Comparison of ENCODE assay signal across 24 mouse cellular contexts in the genomic region with DNA sequence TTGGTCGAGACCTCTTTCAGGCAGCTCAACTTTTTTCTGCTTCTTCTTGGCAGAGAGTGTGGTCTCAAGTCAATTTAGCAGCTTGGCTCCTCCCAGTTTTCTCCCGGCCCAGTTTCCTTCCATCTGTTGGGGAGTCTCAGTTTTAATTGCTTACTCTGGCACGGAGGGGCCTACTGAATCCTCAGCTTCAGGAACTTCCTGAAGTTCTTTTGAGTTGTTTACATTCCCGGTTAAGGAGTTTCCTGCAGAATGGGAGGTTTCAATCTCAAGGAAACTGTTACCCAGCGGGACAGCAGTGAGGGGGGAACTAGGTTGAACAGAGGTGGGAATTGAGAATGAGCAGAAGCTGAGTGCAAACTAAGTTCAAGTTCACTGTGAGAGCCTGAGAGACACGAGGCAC. TPM values are rescaled to one million over a fixed set of nuclear protein-coding genes. Genes with fewer than 3 reads are reported as not detected.
DNase-seq lines count a peak whose midpoint lies in the region; ATAC-seq and TF ChIP-seq lines count a peak whose summit lies in the region.
"Had no signal": no experiment of that assay in that cellular context is flagged by ENCODE, and none has a peak within 500 bp of the region (broad histone marks: within the 10 kb centered on the region; RNA-seq: fewer than 3 reads in every experiment).

No protein-coding gene starts in this region.

- peak overlapping the region; percentile 25; the same call in 1 of the 2 replicates for H3K27ac ChIP-seq in lung, embryonic 14.5 days (ENCODE audit: low read depth)
- peak overlapping the region; percentile 60 for H3K27ac ChIP-seq in lung, embryonic 16.5 days (ENCODE audit: low read length)
- H3K27ac ChIP-seq: embryonic facial prominence, embryonic 10.5 days; embryonic facial prominence, embryonic 12.5 days; forebrain, embryonic 15.5 days had no signal

- peak; percentile 53 for DNase-seq in lung, embryonic 14.5 days
- no peak for DNase-seq in lung, postnatal 25 days (ENCODE audit: low spot score)
- no peak for DNase-seq in lung, adult 18-20 months
- DNase-seq in R1 (ENCODE audit: low read depth, low spot score) = peak; percentile 60
- DNase-seq in brain, embryonic 14.5 days (ENCODE audit: low read depth) = peak; percentile 42
- DNase-seq in cerebellum, postnatal 36 days = no peak
- DNase-seq: adrenal gland, adult 8-10 months; adrenal gland, postnatal 14 days; adrenal gland, postnatal 36 days; cerebellum, adult 11 months; cerebellum, adult 18-20 months; cerebellum, adult 8-10 months; cerebellum, adult 9-11 months; cerebellum, postnatal 14 days; forebrain, postnatal 0 days had no signal

- no peak for TF ChIP-seq POLR2A in brain, embryonic 14.5 days (IDR thresholded peaks at IDR 0.05; ENCODE audit: borderline replicate concordance, extremely low read depth, insufficient read depth, insufficient read length, poor library complexity, severe bottlenecking)

- no peaks in the 10 kb centered on the region for H3K9me3 ChIP-seq in lung, embryonic 14.5 days (ENCODE audit: low read depth, low read length)
- H3K9me3 ChIP-seq in lung, embryonic 16.5 days (ENCODE audit: control insufficient read depth, low read length) = peaks cover 7% of the 10 kb centered on the region
- H3K9me3 ChIP-seq: embryonic facial prominence, embryonic 10.5 days; embryonic facial prominence, embryonic 12.5 days; forebrain, embryonic 15.5 days had no signal

- no peak overlapping the region for H3K4me3 ChIP-seq in lung, embryonic 14.5 days (ENCODE audit: low read depth, low read length)
- no peak overlapping the region for H3K4me3 ChIP-seq in lung, embryonic 16.5 days (ENCODE audit: low read length)
- H3K4me3 ChIP-seq: embryonic facial prominence, embryonic 10.5 days; embryonic facial prominence, embryonic 12.5 days; forebrain, embryonic 15.5 days had no signal

- TF ChIP-seq CTCF in lung, embryonic 14.5 days (IDR thresholded peaks at IDR 0.05; ENCODE audit: low read depth) = no peak
- TF ChIP-seq CTCF in brain, embryonic 14.5 days (IDR thresholded peaks at IDR 0.05; ENCODE audit: borderline replicate concordance, extremely low read depth, insufficient read depth, insufficient read length) = no peak

- 50% methylated on average over 6 of the region's 6 CpGs for whole genome bisulfite sequencing in lung, embryonic 14.5 days
- 25% methylated on average over 6 of the region's 6 CpGs for WGBS in lung, embryonic 16.5 days

- H3K4me2 ChIP-seq in lung, embryonic 14.5 days = no peak overlapping the region
- no peak overlapping the region for H3K4me2 ChIP-seq in lung, embryonic 16.5 days (ENCODE audit: low read depth, low read length)
- H3K4me2 ChIP-seq: embryonic facial prominence, embryonic 12.5 days; forebrain, embryonic 15.5 days had no signal

- no peaks in the 10 kb centered on the region for H3K27me3 ChIP-seq in lung, embryonic 14.5 days (ENCODE audit: insufficient read depth, low read length)
- H3K27me3 ChIP-seq in lung, embryonic 16.5 days (ENCODE audit: control insufficient read depth, insufficient read depth, low read depth, low read length) = no peaks in the 10 kb centered on the region
- H3K27me3 ChIP-seq: embryonic facial prominence, embryonic 12.5 days; forebrain, embryonic 15.5 days had no signal

- H3K9ac ChIP-seq in lung, embryonic 14.5 days = no peak overlapping the region
- no peak overlapping the region for H3K9ac ChIP-seq in lung, embryonic 16.5 days (ENCODE audit: low read length)
- H3K9ac ChIP-seq: embryonic facial prominence, embryonic 12.5 days; forebrain, embryonic 15.5 days; forebrain, postnatal 0 days had no signal

- no peaks in the 10 kb centered on the region for H3K4me1 ChIP-seq in lung, embryonic 14.5 days (ENCODE audit: insufficient read depth)
- no peaks in the 10 kb centered on the region for H3K4me1 ChIP-seq in lung, embryonic 16.5 days (replicated peaks; ENCODE audit: control insufficient read depth, insufficient read depth, low read length)
- H3K4me1 ChIP-seq: embryonic facial prominence, embryonic 10.5 days; embryonic facial prominence, embryonic 12.5 days; forebrain, embryonic 15.5 days had no signal

- no peaks in the 10 kb centered on the region for H3K36me3 ChIP-seq in lung, embryonic 14.5 days (ENCODE audit: insufficient read depth)
- H3K36me3 ChIP-seq in lung, embryonic 16.5 days (ENCODE audit: control insufficient read depth, insufficient read depth, low read length) = no peaks in the 10 kb centered on the region
- H3K36me3 ChIP-seq: embryonic facial prominence, embryonic 10.5 days; embryonic facial prominence, embryonic 12.5 days; forebrain, embryonic 15.5 days had no signal

- 0 out of 2 replicates have a peak, but pooled peaks have one; percentile 32 for ATAC-seq in lung, embryonic 14.5 days (ENCODE audit: insufficient read depth)
- peak; percentile 32; the same call in 1 of the 2 replicates for ATAC-seq in lung, embryonic 16.5 days (ENCODE audit: low read depth)
- ATAC-seq: activated CD4-positive, CD25-positive, alpha-beta regulatory T cell, adult 4 months; forebrain, embryonic 15.5 days; forebrain, postnatal 0 days had no signal

RNA-seq across cellular contexts. Expression of a gene that starts 59.2 kb away (rescaled TPM):
- not detected in 2 replicates for polyA plus RNA-seq in lung, embryonic 14.5 days (2014; fragmentation: Nextera tagmentation; extraction: Ambion mirVana)
- polyA plus RNA-seq in lung, embryonic 16.5 days (2015; fragmentation: Nextera tagmentation; extraction: Ambion mirVana) = not detected in 2 replicates
- polyA plus RNA-seq in brain, embryonic 14.5 days (2012; rRNA removed) = not detected in 2 replicates
- polyA plus RNA-seq: activated CD4-positive, CD25-positive, alpha-beta regulatory T cell, adult 4 months; C2C12; cortical plate, adult 2 months; embryonic facial prominence, embryonic 10.5 days; embryonic facial prominence, embryonic 12.5 days; embryonic facial prominence, embryonic 14.5 days; forebrain, embryonic 11.5 days; forebrain, embryonic 15.5 days; forebrain, postnatal 0 days had no signal

Comparison
In these comparisons a context has a peak if more than half of its experiments do, and no peak if none do; other contexts are left out.
1. DNase-seq: peak in lung, embryonic 14.5 days (single experiment), R1 (single experiment) and brain, embryonic 14.5 days (single experiment); none in lung, postnatal 25 days (single experiment), lung, adult 18-20 months (0 of 2) and cerebellum, postnatal 36 days (0 of 2).